Mouse (Mus musculus): Measurements from ENCODE around the gene Slc25a51. TPM values are rescaled to one million over a fixed set of nuclear protein-coding genes. Genes with fewer than 3 reads are reported as not detected.

The Slc25a51 gene
- polyA plus RNA-seq, 1 experiment, result 16.8 TPM

GRCm38 (mm10) chr4:45431806-45432205 lies 23.2 kb upstream of the Slc25a51 start:
- no peaks in the 10 kb centered on the region; the same call in 1 of the 2 replicates for H3K27me3 ChIP-seq (ENCODE audit: control insufficient read depth)
- H3K4me1 ChIP-seq (ENCODE audit: control insufficient read depth), result peaks cover 7% of the 10 kb centered on the region
- no peaks in the 10 kb centered on the region for H3K9me3 ChIP-seq (ENCODE audit: control insufficient read depth, low read length)
- TF ChIP-seq TAL1 (IDR thresholded peaks at IDR 0.05; ENCODE audit: low read length) (no peak), GATA1 (IDR thresholded peaks at IDR 0.05; ENCODE audit: low read length) (no peak)
- no peak overlapping the region for H3K4me3 ChIP-seq (replicated peaks)
- H3K36me3 ChIP-seq (ENCODE audit: control insufficient read depth), result peaks cover 79% of the 10 kb centered on the region

GRCm38 (mm10) chr4:45431316-45431715 lies 22.8 kb upstream of the Slc25a51 start:
- peaks cover 5% of the 10 kb centered on the region for H3K4me1 ChIP-seq (ENCODE audit: control insufficient read depth)
- no peaks in the 10 kb centered on the region; the same call in 1 of the 2 replicates for H3K27me3 ChIP-seq (ENCODE audit: control insufficient read depth)
- no peak overlapping the region for H3K4me3 ChIP-seq (replicated peaks)
- TF ChIP-seq GATA1 (IDR thresholded peaks at IDR 0.05; ENCODE audit: low read length) (no peak), TAL1 (IDR thresholded peaks at IDR 0.05; ENCODE audit: low read length) (no peak)
- peaks cover 79% of the 10 kb centered on the region for H3K36me3 ChIP-seq (ENCODE audit: control insufficient read depth)
- H3K9me3 ChIP-seq (ENCODE audit: control insufficient read depth, low read length), result no peaks in the 10 kb centered on the region

GRCm38 (mm10) chr4:45429451-45429850 lies 20.9 kb upstream of the Slc25a51 start:
- no peak overlapping the region for H3K4me3 ChIP-seq (replicated peaks)
- peaks cover 75% of the 10 kb centered on the region for H3K36me3 ChIP-seq (ENCODE audit: control insufficient read depth)
- no peak for TF ChIP-seq GATA1 (IDR thresholded peaks at IDR 0.05; ENCODE audit: low read length)
- TF ChIP-seq TAL1 (IDR thresholded peaks at IDR 0.05; ENCODE audit: low read length), result no peak
- no peaks in the 10 kb centered on the region for H3K9me3 ChIP-seq (ENCODE audit: control insufficient read depth, low read length)
- H3K4me1 ChIP-seq (ENCODE audit: control insufficient read depth), result peaks cover 2% of the 10 kb centered on the region
- H3K27me3 ChIP-seq (ENCODE audit: control insufficient read depth), result no peaks in the 10 kb centered on the region; the same call in 1 of the 2 replicates

- TF ChIP-seq GATA1 (IDR thresholded peaks at IDR 0.05; ENCODE audit: low read length) (no peak), TAL1 (IDR thresholded peaks at IDR 0.05; ENCODE audit: low read length) (no peak)
- Histone ChIP-seq H3K9me3 (ENCODE audit: control insufficient read depth, low read length) (no peaks in the 10 kb centered on the region), H3K27me3 (ENCODE audit: control insufficient read depth) (no peaks in the 10 kb centered on the region; the same call in 1 of the 2 replicates), H3K36me3 (ENCODE audit: control insufficient read depth) (peaks cover 77% of the 10 kb centered on the region), H3K4me3 (replicated peaks) (no peak overlapping the region), H3K4me1 (ENCODE audit: control insufficient read depth) (peaks cover 11% of the 10 kb centered on the region)
These were observed 18.3 kb upstream of the Slc25a51 start for GRCm38 (mm10) chr4:45426724-45427457.

DNA sequence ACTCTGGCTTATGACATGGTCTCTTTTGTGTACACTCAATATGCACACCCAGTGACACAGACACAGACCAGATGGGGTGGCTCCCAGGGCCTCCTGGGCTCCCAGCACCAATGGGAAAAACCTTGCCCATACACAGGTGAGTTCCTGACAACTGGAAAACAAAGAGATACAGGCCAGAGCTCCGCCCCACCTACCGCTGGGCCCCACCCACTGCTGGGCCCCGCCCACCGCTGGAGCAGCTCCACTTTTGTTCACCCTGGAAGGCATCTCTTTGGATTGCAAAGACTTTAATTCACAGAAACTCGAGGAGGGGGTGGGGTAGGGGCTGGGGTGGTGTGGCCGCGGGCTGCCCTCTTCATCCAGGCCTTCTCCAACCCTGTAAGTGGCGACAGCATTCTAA lies 14.8 kb upstream of the Slc25a51 start:
- Histone ChIP-seq H3K27me3 (ENCODE audit: control insufficient read depth) (no peaks in the 10 kb centered on the region; the same call in 1 of the 2 replicates), H3K36me3 (ENCODE audit: control insufficient read depth) (peaks cover 53% of the 10 kb centered on the region), H3K4me3 (replicated peaks) (no peak overlapping the region), H3K4me1 (ENCODE audit: control insufficient read depth) (peaks cover 21% of the 10 kb centered on the region), H3K9me3 (ENCODE audit: control insufficient read depth, low read length) (no peaks in the 10 kb centered on the region)
- TF ChIP-seq TAL1 (IDR thresholded peaks at IDR 0.05; ENCODE audit: low read length) (no peak), GATA1 (IDR thresholded peaks at IDR 0.05; ENCODE audit: low read length) (no peak)

DNA sequence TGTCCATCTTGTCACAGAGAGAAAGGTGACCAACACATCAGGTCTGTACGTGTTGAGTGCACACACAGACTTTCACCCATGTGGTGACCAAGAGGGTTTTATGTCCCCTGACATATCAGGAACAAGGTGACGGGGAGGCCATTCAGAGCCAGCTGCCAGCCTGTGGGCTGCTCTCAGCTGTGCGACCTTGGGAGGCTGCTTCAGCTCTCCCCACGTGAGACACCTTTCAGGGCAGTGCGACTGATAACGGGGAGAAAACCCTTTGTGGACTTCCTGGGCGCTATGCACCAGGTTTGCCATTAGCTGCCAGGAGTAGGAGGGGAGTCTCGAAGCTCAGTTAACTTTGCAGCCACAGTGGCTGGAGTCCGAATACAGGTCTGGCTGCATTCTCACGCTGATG lies 14.1 kb upstream of the Slc25a51 start:
- TF ChIP-seq TAL1 (IDR thresholded peaks at IDR 0.05; ENCODE audit: low read length) (no peak), GATA1 (IDR thresholded peaks at IDR 0.05; ENCODE audit: low read length) (no peak)
- Histone ChIP-seq H3K27me3 (ENCODE audit: control insufficient read depth) (peaks cover 3% of the 10 kb centered on the region; the same call in 1 of the 2 replicates), H3K36me3 (ENCODE audit: control insufficient read depth) (peaks cover 53% of the 10 kb centered on the region), H3K9me3 (ENCODE audit: control insufficient read depth, low read length) (no peaks in the 10 kb centered on the region), H3K4me1 (ENCODE audit: control insufficient read depth) (peaks cover 23% of the 10 kb centered on the region), H3K4me3 (replicated peaks) (no peak overlapping the region)

- Histone ChIP-seq H3K4me3 (replicated peaks) (no peak overlapping the region), H3K36me3 (ENCODE audit: control insufficient read depth) (peaks cover 48% of the 10 kb centered on the region), H3K4me1 (ENCODE audit: control insufficient read depth) (peaks cover 23% of the 10 kb centered on the region), H3K9me3 (ENCODE audit: control insufficient read depth, low read length) (no peaks in the 10 kb centered on the region; the same call in 1 of the 2 replicates), H3K27me3 (ENCODE audit: control insufficient read depth) (peaks cover 8% of the 10 kb centered on the region; the same call in 1 of the 2 replicates)
- TF ChIP-seq GATA1 (IDR thresholded peaks at IDR 0.05; ENCODE audit: low read length) (no peak), TAL1 (IDR thresholded peaks at IDR 0.05; ENCODE audit: low read length) (no peak)
These were observed 13.1 kb upstream of the Slc25a51 start for GRCm38 (mm10) chr4:45421519-45422260.

- Histone ChIP-seq H3K9me3 (ENCODE audit: control insufficient read depth, low read length) (no peaks in the 10 kb centered on the region; the same call in 1 of the 2 replicates), H3K27me3 (ENCODE audit: control insufficient read depth) (peaks cover 17% of the 10 kb centered on the region), H3K36me3 (ENCODE audit: control insufficient read depth) (peaks cover 39% of the 10 kb centered on the region), H3K4me3 (replicated peaks) (no peak overlapping the region), H3K4me1 (ENCODE audit: control insufficient read depth) (peaks cover 23% of the 10 kb centered on the region)
- TF ChIP-seq GATA1 (IDR thresholded peaks at IDR 0.05; ENCODE audit: low read length) (no peak), TAL1 (IDR thresholded peaks at IDR 0.05; ENCODE audit: low read length) (no peak)
These were observed 12.2 kb upstream of the Slc25a51 start for GRCm38 (mm10) chr4:45420733-45421132.

DNA sequence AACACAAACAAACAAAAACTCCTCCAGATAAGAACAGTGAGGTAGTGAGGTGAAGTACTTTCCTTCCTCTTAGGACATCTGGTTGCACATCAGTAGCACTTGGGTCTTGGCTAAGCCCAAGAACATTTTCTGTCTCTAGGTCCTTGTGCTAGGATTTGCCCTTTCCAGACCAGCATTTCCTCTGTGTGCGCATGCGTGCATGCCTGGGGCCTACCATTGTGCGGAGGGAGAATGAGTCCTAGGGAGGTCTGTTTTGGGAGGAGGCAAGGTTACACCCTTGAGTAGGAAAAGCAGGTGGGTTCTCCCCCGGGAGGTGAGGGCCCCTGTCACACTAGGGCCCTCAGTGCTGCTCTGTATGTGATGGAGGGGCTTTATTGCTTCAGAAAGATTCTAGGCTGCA lies 10.5 kb upstream of the Slc25a51 start:
- H3K9me3 ChIP-seq (ENCODE audit: control insufficient read depth, low read length), result no peaks in the 10 kb centered on the region; the same call in 1 of the 2 replicates
- H3K4me1 ChIP-seq (ENCODE audit: control insufficient read depth), result peaks cover 21% of the 10 kb centered on the region
- TF ChIP-seq TAL1 (IDR thresholded peaks at IDR 0.05; ENCODE audit: low read length), result no peak
- no peak for TF ChIP-seq GATA1 (IDR thresholded peaks at IDR 0.05; ENCODE audit: low read length)
- H3K36me3 ChIP-seq (ENCODE audit: control insufficient read depth), result peaks cover 27% of the 10 kb centered on the region
- H3K4me3 ChIP-seq (replicated peaks), result no peak overlapping the region
- peaks cover 28% of the 10 kb centered on the region for H3K27me3 ChIP-seq (ENCODE audit: control insufficient read depth)
